Mouse (Mus musculus) hindbrain, embryonic 10.5 days (tissue): ENCODE data around the gene Pparg. TPM values are rescaled to one million over a fixed set of nuclear protein-coding genes. Genes with fewer than 3 reads are reported as not detected.

ENCODE experiments used
- DNase-seq: peaks from one replicate; pipeline ENCODE4 v3.0.0-alpha.2; 2017; ENCODE audit warnings: low spot score
- H3K27ac ChIP-seq: fragments of 300-500 bp; sonication (generic); 2 replicates; pipeline ENCODE4 v1.5.1; 2016; ENCODE audit warnings: mild to moderate bottlenecking, moderate library complexity
- H3K27me3 ChIP-seq: fragments of 300-500 bp; sonication (generic); 2 replicates; pipeline ENCODE4 v1.6.1; 2016; ENCODE audit warnings: mild to moderate bottlenecking; ENCODE audit not compliant: poor library complexity, insufficient read depth, severe bottlenecking
- H3K36me3 ChIP-seq: fragments of 300-500 bp; sonication (generic); 2 replicates; pipeline ENCODE4 v1.6.1; 2016; ENCODE audit warnings: mild to moderate bottlenecking, moderate library complexity
- H3K4me1 ChIP-seq: fragments of 300-500 bp; sonication (generic); replicated peaks from 2 replicates; pipeline ENCODE4 v1.6.1; 2016; ENCODE audit warnings: mild to moderate bottlenecking
- H3K4me3 ChIP-seq: fragments of 300-500 bp; sonication (generic); 2 replicates; pipeline ENCODE4 v1.5.1; 2016; ENCODE audit warnings: mild to moderate bottlenecking, moderate library complexity
- H3K9me3 ChIP-seq: fragments of 300-500 bp; sonication (generic); 2 replicates; pipeline ENCODE4 v1.6.1; 2016; ENCODE audit warnings: mild to moderate bottlenecking, moderate library complexity
- WGBS: fragments of 180-500 bp; shearing (Covaris S2); methylation state at CpG from one replicate; pipeline ENCODE4 v1.1.7; 2016; 5-methylcytosine and 5-hydroxymethylcytosine counted together
- polyA plus RNA-seq: library from polyadenylated mRNA; unstranded; fragments of >200 nt; fragmentation: Nextera tagmentation; extraction: Ambion mirVana; gene quantifications from 2 replicates; pipeline ENCODE4 v1.2.1, GENCODE M21; 2016

Gene Pparg
- polyA plus RNA-seq, 1 experiment from 2014 or later, result 0.20 TPM

DNA sequence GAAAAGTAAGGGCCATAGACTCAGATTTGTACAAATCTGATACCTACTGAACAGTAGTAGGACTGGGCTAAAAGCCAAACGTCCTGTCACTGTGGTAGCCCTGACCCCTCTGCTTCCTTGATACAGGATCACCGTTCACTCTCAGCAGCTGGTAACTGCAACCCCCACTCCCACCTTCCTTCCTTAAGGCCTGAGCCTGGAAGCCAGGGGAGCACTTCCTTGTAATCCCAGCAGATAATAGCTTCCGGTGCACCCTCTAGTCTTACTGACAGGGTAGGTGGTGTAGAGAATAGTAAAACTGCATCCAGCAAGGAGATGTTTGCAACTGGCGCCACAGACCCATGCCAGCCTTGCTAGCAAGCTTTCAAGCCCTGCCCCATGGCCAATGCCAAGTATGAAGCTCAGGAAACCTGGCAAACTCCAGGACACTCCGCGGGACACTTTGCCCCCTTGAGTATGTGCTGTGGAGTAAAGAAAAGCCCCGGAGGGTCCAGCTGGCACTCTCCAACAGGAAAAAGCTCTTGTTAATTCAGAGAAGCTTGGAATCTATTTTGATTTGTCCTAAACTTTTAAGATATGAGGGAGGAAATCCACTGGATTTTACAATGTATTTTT is 116.4 kb downstream of the Pparg start:
- Histone ChIP-seq H3K4me1 (peaks cover 3% of the 10 kb centered on the region; the same call in 1 of the 2 replicates), H3K27me3 (peaks cover 15% of the 10 kb centered on the region; the same call in 1 of the 2 replicates), H3K4me3 (no peak overlapping the region), H3K9me3 (no peaks in the 10 kb centered on the region), H3K27ac (no peak overlapping the region), H3K36me3 (no peaks in the 10 kb centered on the region)
- 58% methylated on average over 7 of the region's 7 CpGs for WGBS
- DNase-seq, result no peak

DNA sequence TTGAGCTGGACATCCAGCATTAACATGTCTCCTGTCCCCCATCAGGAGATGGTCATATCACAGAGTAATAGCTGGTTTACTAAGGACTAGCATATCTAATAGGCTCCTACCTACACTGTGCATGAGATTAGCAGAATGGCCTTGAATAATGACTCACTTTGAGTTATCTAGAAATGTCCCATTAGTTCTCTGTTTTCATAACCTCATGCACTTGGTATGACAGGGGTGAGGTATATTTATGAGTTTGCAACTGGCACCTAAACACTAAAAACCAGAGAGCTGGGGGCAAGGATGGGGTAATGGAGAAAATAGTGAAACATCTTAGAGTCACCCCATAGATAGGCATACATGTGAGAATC is 119.2 kb downstream of the Pparg start:
- Histone ChIP-seq H3K9me3 (no peaks in the 10 kb centered on the region), H3K27ac (no peak overlapping the region), H3K36me3 (no peaks in the 10 kb centered on the region), H3K27me3 (peaks cover 21% of the 10 kb centered on the region; the same call in 1 of the 2 replicates), H3K4me1 (peaks cover 3% of the 10 kb centered on the region; the same call in 1 of the 2 replicates), H3K4me3 (no peak overlapping the region)
- DNase-seq, result no peak

DNA sequence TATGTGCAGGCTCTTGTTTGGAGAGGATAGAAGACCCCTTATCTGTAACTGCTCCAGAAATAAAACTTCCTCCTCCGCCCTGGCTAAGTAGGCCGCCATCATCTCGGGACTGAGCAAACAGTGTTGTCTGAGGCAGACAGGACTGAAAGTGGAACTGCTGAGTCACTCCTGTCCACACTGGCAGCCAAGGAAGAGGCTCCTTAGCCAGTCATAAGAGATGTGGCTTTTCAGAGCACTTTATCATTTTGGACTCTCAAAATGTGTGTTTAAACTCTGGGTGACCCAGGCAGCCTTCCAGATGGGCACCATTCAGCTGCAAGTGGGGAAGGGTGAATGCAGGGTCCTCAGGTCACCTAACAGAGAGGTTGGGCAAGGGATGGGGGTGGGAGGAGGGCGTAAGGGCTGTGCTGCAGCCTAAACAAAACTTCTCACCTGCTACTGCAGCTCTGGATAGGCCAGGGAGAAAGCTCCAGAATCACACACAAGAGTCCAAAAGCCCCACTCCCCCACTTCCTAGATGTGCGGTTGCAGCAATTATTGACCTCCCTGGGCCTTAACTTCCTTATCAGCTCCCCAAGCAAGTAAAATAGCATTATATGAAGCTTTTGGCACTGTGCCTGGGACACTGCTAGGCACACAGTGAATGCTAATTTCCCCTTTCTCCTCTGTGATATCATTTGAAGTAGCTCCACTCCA is 119.7 kb downstream of the Pparg start:
- H3K27me3 ChIP-seq, result peaks cover 21% of the 10 kb centered on the region; the same call in 1 of the 2 replicates
- no peaks in the 10 kb centered on the region for H3K9me3 ChIP-seq
- WGBS, result 62% methylated on average over 5 of the region's 5 CpGs
- H3K27ac ChIP-seq, result no peak overlapping the region
- DNase-seq, result no peak
- H3K36me3 ChIP-seq, result no peaks in the 10 kb centered on the region
- H3K4me3 ChIP-seq, result no peak overlapping the region
- peaks cover 3% of the 10 kb centered on the region; the same call in 1 of the 2 replicates for H3K4me1 ChIP-seq

DNA sequence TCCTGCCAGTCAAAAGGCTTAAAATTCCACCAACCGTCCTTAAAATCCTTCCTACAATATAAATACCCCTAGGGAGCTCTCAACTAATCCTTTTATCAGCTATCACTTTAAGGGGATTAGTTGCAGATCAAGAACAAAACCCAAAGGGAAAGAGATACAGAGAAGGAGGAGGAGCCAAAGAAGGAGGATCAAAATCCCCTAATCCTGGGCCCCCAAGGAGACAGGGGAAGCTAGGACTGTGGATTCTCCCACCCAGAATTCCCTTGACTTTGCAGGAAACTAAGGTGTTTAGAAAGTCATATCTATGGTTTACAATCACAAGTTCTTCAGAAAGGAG is 120.2 kb downstream of the Pparg start:
- H3K27me3 ChIP-seq, result peaks cover 24% of the 10 kb centered on the region; the same call in 1 of the 2 replicates
- no peaks in the 10 kb centered on the region for H3K36me3 ChIP-seq
- H3K9me3 ChIP-seq, result no peaks in the 10 kb centered on the region
- H3K4me1 ChIP-seq, result peaks cover 3% of the 10 kb centered on the region; the same call in 1 of the 2 replicates
- no peak for DNase-seq
- no peak overlapping the region for H3K27ac ChIP-seq
- no peak overlapping the region for H3K4me3 ChIP-seq
- 9% methylated on average over 1 of the region's 1 CpGs for WGBS

DNA sequence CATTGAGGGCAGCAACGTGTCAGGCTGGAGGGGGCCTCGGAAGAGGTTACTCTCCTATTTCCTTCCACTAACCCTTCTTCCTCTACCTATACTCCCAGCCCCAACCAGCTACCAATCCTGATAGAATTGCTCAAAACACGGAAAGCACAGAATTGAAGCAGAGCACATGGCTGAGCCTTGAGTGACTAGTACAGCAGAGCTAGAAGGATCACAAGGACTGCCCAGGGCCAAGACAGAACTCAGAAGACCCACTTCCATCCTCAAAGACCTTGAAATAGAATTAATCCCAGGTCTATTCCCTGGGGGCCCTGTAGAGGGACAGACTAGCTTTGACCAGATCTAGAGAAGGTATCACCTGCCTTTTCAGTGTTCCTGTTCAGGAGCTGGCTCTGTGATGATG is 120.9 kb downstream of the Pparg start:
- peaks cover 3% of the 10 kb centered on the region; the same call in 1 of the 2 replicates for H3K4me1 ChIP-seq
- H3K36me3 ChIP-seq, result no peaks in the 10 kb centered on the region
- no peaks in the 10 kb centered on the region for H3K9me3 ChIP-seq
- DNase-seq, result no peak
- no peak overlapping the region for H3K27ac ChIP-seq
- no peak overlapping the region for H3K4me3 ChIP-seq
- peaks cover 24% of the 10 kb centered on the region; the same call in 1 of the 2 replicates for H3K27me3 ChIP-seq
- 51% methylated on average over 3 of the region's 3 CpGs for WGBS

DNA sequence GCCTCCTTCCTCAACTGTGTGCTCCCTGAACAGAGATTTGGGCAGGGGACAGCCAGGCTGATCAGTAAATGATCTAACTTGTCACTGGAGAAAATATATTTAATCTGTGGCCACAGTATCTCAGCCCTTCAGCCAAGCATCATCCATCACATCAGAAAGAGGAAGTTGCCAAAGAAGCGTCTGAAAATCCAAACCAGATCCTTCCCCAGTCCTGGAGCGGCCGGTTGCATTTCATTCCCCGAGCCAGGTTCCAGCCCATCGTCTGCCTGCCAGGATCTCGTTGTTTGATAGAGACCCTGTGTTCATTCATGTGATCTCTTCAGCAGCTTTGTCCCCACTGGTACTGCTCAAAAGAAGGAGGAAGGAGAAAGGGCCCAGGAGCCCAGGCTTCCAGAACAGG is 124.9 kb downstream of the Pparg start:
- WGBS, result 81% methylated on average over 6 of the region's 6 CpGs
- H3K27ac ChIP-seq, result no peak overlapping the region
- no peak for DNase-seq
- peaks cover 13% of the 10 kb centered on the region; the same call in 1 of the 2 replicates for H3K27me3 ChIP-seq
- no peak overlapping the region for H3K4me3 ChIP-seq
- H3K9me3 ChIP-seq, result no peaks in the 10 kb centered on the region
- no peaks in the 10 kb centered on the region for H3K36me3 ChIP-seq
- peaks cover 1% of the 10 kb centered on the region; the same call in 1 of the 2 replicates for H3K4me1 ChIP-seq

DNA sequence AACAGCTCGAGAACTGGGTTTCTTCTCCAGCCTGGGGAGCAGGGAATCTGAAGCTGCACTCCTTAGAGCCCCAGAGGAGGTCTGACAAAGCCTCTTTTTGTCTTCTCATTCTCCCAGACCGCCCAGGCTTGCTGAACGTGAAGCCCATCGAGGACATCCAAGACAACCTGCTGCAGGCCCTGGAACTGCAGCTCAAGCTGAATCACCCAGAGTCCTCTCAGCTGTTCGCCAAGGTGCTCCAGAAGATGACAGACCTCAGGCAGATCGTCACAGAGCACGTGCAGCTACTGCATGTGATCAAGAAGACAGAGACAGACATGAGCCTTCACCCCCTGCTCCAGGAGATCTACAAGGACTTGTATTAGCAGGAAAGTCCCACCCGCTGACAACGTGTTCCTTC is 129.1 kb downstream of the Pparg start:
- no peak overlapping the region for H3K27ac ChIP-seq
- no peaks in the 10 kb centered on the region for H3K4me1 ChIP-seq
- H3K27me3 ChIP-seq, result 0 out of 2 replicates have a peak, but pooled peaks cover 3% of the 10 kb centered on the region
- no peaks in the 10 kb centered on the region for H3K9me3 ChIP-seq
- no peak for DNase-seq
- 80% methylated on average over 9 of the region's 9 CpGs for WGBS
- no peaks in the 10 kb centered on the region for H3K36me3 ChIP-seq
- H3K4me3 ChIP-seq, result no peak overlapping the region

DNA sequence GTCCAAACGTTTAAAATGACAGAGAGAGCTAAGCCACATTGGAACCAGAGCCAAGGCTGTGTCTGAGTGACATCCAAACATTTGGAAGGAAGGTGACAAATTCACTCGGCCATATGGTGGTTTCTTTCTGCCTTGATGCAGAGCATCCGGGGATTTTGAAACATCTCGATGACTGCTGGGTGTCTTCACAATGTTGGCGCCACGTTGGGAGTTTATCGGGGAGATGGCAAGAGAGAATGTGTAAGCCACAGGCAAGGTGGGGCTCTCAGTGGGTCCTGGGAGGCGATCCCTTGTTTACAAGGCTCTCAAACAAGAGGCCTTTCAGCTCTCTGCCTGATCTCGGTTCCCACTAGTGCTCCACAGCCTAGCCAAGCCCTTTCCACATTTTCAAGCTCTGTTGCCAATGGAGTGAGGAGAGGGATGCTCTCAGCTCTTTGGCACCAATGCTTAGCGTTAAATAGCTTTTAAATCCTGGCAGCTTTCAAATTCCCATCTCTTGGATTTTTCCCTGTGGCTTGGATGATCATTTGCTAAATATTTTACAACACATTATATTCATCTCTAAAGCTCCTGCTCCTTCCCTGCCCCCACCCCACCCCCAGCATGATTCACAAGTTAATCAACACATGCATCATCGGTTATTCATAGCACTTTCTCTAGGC is 132.3 kb downstream of the Pparg start:
- no peak for DNase-seq
- Histone ChIP-seq H3K4me3 (no peak overlapping the region), H3K9me3 (no peaks in the 10 kb centered on the region), H3K36me3 (no peaks in the 10 kb centered on the region), H3K27ac (no peak overlapping the region), H3K27me3 (no peaks in the 10 kb centered on the region), H3K4me1 (no peaks in the 10 kb centered on the region)
- WGBS, result 81% methylated on average over 11 of the region's 11 CpGs

DNA sequence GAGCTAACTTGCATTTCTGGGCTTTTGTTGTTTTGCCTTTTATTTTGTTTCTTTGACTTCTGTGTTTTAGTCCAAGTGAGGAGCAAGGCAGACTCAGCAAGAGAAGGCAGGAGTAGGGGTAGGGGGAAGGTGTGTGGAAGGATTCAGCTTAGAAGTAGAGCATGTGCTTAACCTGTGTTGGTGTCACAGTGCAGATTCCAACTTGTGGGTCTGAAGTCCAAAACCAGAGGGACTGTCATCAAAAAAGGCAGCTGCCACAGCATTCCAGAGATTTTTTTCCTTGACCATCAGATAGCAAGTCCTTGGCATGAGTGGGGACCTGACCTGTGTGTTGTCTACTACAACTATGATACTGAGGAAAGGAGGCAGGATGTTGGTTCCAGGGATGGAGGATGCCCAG is 133.1 kb downstream of the Pparg start:
- H3K9me3 ChIP-seq, result no peaks in the 10 kb centered on the region
- H3K4me1 ChIP-seq, result no peaks in the 10 kb centered on the region
- DNase-seq, result no peak

DNA sequence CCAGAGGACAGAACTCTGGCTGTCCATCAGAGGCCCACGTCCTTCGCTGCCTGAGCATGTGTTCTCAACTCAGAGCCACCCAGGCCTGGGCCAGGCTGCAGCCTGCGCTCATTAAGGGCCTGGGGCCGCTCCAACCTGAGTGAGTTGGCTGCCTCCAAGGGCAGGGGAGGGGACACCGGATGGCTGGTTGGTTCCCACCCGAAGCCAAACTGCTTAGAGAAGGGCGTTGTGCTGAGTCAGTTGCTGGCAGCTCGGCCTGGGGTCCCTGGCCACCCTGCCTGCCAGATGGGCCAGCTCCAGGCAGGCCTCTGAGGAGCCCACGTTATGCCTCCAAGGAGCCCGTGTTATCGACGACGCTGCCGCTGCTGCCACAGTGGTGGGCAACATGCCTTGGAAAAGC is 138.8 kb downstream of the Pparg start:
- Histone ChIP-seq H3K27me3 (no peaks in the 10 kb centered on the region), H3K9me3 (no peaks in the 10 kb centered on the region), H3K4me3 (no peak overlapping the region), H3K36me3 (no peaks in the 10 kb centered on the region), H3K27ac (0 out of 2 replicates have a peak overlapping the region, but pooled peaks have one; percentile 35), H3K4me1 (peaks cover 12% of the 10 kb centered on the region)
- no peak for DNase-seq
- 74% methylated on average over 14 of the region's 14 CpGs for WGBS

More for the DNA sequence above, 133.1 kb downstream of the Pparg start:
- no peak overlapping the region for H3K4me3 ChIP-seq
- H3K27ac ChIP-seq, result no peak overlapping the region
- H3K36me3 ChIP-seq, result no peaks in the 10 kb centered on the region
- no peaks in the 10 kb centered on the region for H3K27me3 ChIP-seq

DNA sequence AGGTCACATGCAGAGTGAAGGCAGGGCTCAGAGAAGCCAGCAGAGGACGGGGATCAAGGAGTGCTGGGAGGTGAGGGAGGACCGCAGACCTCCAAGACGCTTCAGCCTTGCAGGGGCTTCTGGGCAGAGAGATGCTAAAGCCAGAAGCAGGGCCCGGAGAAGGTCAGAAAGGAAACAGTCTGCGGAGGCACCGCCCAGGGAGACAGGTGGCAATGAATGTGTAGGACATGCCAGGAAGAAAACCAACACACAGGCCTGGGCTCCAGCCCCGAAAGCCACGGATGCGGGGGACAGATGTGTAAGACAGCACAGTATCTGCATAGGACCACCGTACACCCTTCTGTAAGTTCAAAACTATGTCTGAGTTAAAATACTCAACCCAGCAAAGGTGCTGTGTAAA is 139.5 kb downstream of the Pparg start:
- DNase-seq, result no peak
- no peak overlapping the region for H3K4me3 ChIP-seq
- no peak overlapping the region for H3K27ac ChIP-seq
- H3K4me1 ChIP-seq, result peaks cover 12% of the 10 kb centered on the region
- no peaks in the 10 kb centered on the region for H3K9me3 ChIP-seq
- 87% methylated on average over 10 of the region's 10 CpGs for WGBS
- no peaks in the 10 kb centered on the region for H3K27me3 ChIP-seq
- H3K36me3 ChIP-seq, result no peaks in the 10 kb centered on the region

DNA sequence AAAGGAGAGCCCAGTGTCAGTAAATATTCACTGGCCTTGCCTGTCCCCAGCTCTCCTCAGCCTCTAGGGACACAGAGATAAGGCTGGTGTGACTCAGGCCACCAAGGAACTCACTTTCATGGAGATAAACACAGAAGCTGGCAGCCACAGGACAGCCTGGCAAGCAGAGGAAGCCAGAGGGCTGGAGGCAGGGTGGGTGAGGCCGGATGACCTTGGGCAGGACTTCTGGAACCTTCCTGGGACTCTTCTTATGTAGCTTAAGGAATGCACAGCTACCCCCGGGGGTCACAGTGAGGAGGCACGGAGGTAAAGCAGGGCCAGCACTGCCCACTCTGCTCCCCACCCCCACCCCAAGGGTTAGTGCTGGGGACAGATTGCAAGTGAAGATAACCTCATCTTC is 140.4 kb downstream of the Pparg start:
- H3K36me3 ChIP-seq, result no peaks in the 10 kb centered on the region
- 73% methylated on average over 3 of the region's 3 CpGs for WGBS
- no peak for DNase-seq
- no peak overlapping the region for H3K4me3 ChIP-seq
- no peaks in the 10 kb centered on the region for H3K9me3 ChIP-seq
- no peaks in the 10 kb centered on the region for H3K27me3 ChIP-seq
- 0 out of 2 replicates have a peak overlapping the region, but pooled peaks have one; percentile 23 for H3K27ac ChIP-seq
- H3K4me1 ChIP-seq, result peaks cover 12% of the 10 kb centered on the region

DNA sequence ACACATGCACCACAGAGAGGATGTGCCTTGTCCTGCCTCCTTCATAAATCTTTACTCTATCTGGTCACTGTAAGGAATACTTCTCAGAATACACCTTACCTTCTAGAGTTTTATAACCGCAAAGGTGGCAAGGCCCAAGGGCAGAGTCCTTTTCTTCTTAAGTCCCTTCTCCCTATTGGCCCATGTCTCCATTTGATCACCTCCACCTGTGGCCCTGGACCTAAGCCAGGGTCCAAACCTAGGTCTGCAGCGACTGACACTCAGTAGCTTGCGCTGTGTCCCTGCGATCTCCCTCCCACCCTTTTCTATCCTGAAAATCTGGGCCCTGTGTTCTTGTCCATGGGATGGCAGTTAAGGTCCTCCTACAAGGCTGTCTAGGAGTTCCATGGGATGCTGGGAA is 142.3 kb downstream of the Pparg start:
- no peaks in the 10 kb centered on the region for H3K27me3 ChIP-seq
- H3K4me3 ChIP-seq, result no peak overlapping the region
- DNase-seq, result no peak
- no peak overlapping the region for H3K27ac ChIP-seq
- H3K36me3 ChIP-seq, result no peaks in the 10 kb centered on the region
- peaks cover 12% of the 10 kb centered on the region for H3K4me1 ChIP-seq
- WGBS, result 94% methylated on average over 4 of the region's 4 CpGs
- H3K9me3 ChIP-seq, result no peaks in the 10 kb centered on the region
